Mouse (Mus musculus): ENCODE measurements around the gene Bud23. TPM values are rescaled to one million over a fixed set of nuclear protein-coding genes. Genes with fewer than 3 reads are reported as not detected.

The Bud23 gene
- total and polyA plus RNA-seq, 3 experiments, result 101 to 222 TPM; not detected in 1

GRCm38 (mm10) chr5:135034593-135034992 lies 30.2 kb downstream of the Bud23 start:
- no peaks in the 10 kb centered on the region for H3K27me3 ChIP-seq (ENCODE audit: control insufficient read depth in 1 of 2, insufficient read depth in 2 of 2, low read length in 2 of 2)
- H3K4me3 ChIP-seq (ENCODE audit: control insufficient read depth in 1 of 2, insufficient read depth in 1 of 2, low read depth in 2 of 2, low read length in 2 of 2), result no peak overlapping the region
- peak; percentile 47 to 66 (median 56) for TF ChIP-seq CTCF (IDR thresholded peaks at IDR 0.05 in 2 of 3, conservative IDR thresholded peaks at IDR 0.05 in 1 of 3; ENCODE audit: control insufficient read depth in 1 of 3, insufficient read depth in 1 of 3, low read depth in 2 of 3, low read length in 3 of 3, poor library complexity in 1 of 3, severe bottlenecking in 1 of 3)
- no peak for TF ChIP-seq MAZ (IDR thresholded peaks at IDR 0.05; ENCODE audit: low read depth, low read length)
- TF ChIP-seq TBP (IDR thresholded peaks at IDR 0.05; ENCODE audit: low read depth, low read length), result no peak
- DNase-seq (ENCODE audit: low read depth, low spot score), result peak; percentile 26
- H3K9me3 ChIP-seq (replicated peaks; ENCODE audit: insufficient read depth, low read length), result no peaks in the 10 kb centered on the region
- H3K36me3 ChIP-seq (ENCODE audit: control insufficient read depth in 1 of 2, insufficient read depth in 2 of 2, low read length in 2 of 2), result peaks cover 0 to 1% of the 10 kb centered on the region in 2 experiments; a peak in 2 of 4 replicates
- H3K27ac ChIP-seq (ENCODE audit: control insufficient read depth, low read depth, low read length), result no peak overlapping the region
- H3K79me2 ChIP-seq (ENCODE audit: control insufficient read depth, insufficient read depth, low read length, poor library complexity), result no peaks in the 10 kb centered on the region
- H3K9ac ChIP-seq (ENCODE audit: control insufficient read depth, low read depth, low read length, poor library complexity, severe bottlenecking), result no peak overlapping the region
- peaks cover 0 to under 1% of the 10 kb centered on the region in 2 experiments; a peak in 2 of 4 replicates for H3K4me1 ChIP-seq (ENCODE audit: control insufficient read depth in 1 of 2, insufficient read depth in 2 of 2, low read length in 2 of 2)

- DNase-seq (ENCODE audit: low read depth, low spot score), result no peak
- no peaks in the 10 kb centered on the region for H3K9me3 ChIP-seq (replicated peaks; ENCODE audit: insufficient read depth, low read length)
- H3K36me3 ChIP-seq (ENCODE audit: control insufficient read depth in 1 of 2, insufficient read depth in 2 of 2, low read length in 2 of 2), result peaks cover 0 to 8% of the 10 kb centered on the region in 2 experiments; a peak in 2 of 4 replicates
- no peak overlapping the region for H3K9ac ChIP-seq (ENCODE audit: control insufficient read depth, low read depth, low read length, poor library complexity, severe bottlenecking)
- TF ChIP-seq KAT2A (conservative IDR thresholded peaks at IDR 0.05; ENCODE audit: low read depth, low read length) (no peak), POLR2AphosphoS5 (IDR thresholded peaks at IDR 0.05; ENCODE audit: borderline replicate concordance, low read depth, low read length) (no peak), MEF2A (IDR thresholded peaks at IDR 0.05; ENCODE audit: extremely low read depth, insufficient replicate concordance, low read depth, low read length, poor library complexity, severe bottlenecking) (no peak), USF1 (IDR thresholded peaks at IDR 0.05; ENCODE audit: low read depth, low read length) (0 out of 2 replicates have a peak, but pooled peaks have one; percentile 20), POLR2AphosphoS2 (IDR thresholded peaks at IDR 0.05; ENCODE audit: low read length) (no peak)
- H3K4me3 ChIP-seq (ENCODE audit: control insufficient read depth in 1 of 2, insufficient read depth in 1 of 2, low read depth in 2 of 2, low read length in 2 of 2), result no peak overlapping the region
- H3K27ac ChIP-seq (ENCODE audit: control insufficient read depth, low read depth, low read length), result no peak overlapping the region
- H3K27me3 ChIP-seq (ENCODE audit: control insufficient read depth in 1 of 2, insufficient read depth in 2 of 2, low read length in 2 of 2), result no peaks in the 10 kb centered on the region
- H3K4me1 ChIP-seq (ENCODE audit: control insufficient read depth in 1 of 2, insufficient read depth in 2 of 2, low read length in 2 of 2), result peaks cover 2 to 12% of the 10 kb centered on the region in 2 experiments
- H3K79me2 ChIP-seq (ENCODE audit: control insufficient read depth, insufficient read depth, low read length, poor library complexity), result no peaks in the 10 kb centered on the region
Measured at GRCm38 (mm10) chr5:135032581-135032980, 32.2 kb downstream of the Bud23 start.

- H3K27ac ChIP-seq (ENCODE audit: control insufficient read depth, low read depth, low read length), result peak overlapping the region; percentile 57
- peak; percentile 90 for DNase-seq (ENCODE audit: low read depth, low spot score)
- H3K9me3 ChIP-seq (replicated peaks; ENCODE audit: insufficient read depth, low read length), result no peaks in the 10 kb centered on the region
- H3K9ac ChIP-seq (ENCODE audit: control insufficient read depth, low read depth, low read length, poor library complexity, severe bottlenecking), result peak overlapping the region; percentile 40; the same call in 1 of the 2 replicates
- H3K79me2 ChIP-seq (ENCODE audit: control insufficient read depth, insufficient read depth, low read length, poor library complexity), result no peaks in the 10 kb centered on the region
- peak overlapping the region in 1 of 2 experiments; percentile 42; a peak in 2 of 4 replicates for H3K4me3 ChIP-seq (ENCODE audit: control insufficient read depth in 1 of 2, insufficient read depth in 1 of 2, low read depth in 2 of 2, low read length in 2 of 2)
- peaks cover 0 to 20% of the 10 kb centered on the region in 2 experiments; a peak in 2 of 4 replicates for H3K36me3 ChIP-seq (ENCODE audit: control insufficient read depth in 1 of 2, insufficient read depth in 2 of 2, low read length in 2 of 2)
- peaks cover 12 to 31% of the 10 kb centered on the region in 2 experiments for H3K4me1 ChIP-seq (ENCODE audit: control insufficient read depth in 1 of 2, insufficient read depth in 2 of 2, low read length in 2 of 2)
- no peaks in the 10 kb centered on the region for H3K27me3 ChIP-seq (ENCODE audit: control insufficient read depth in 1 of 2, insufficient read depth in 2 of 2, low read length in 2 of 2)
- TF ChIP-seq MAX (IDR thresholded peaks at IDR 0.05; ENCODE audit: low read length) (no peak), GABPA (IDR thresholded peaks at IDR 0.05; ENCODE audit: low read depth, low read length) (no peak), POLR2AphosphoS5 (IDR thresholded peaks at IDR 0.05; ENCODE audit: borderline replicate concordance, low read depth, low read length) (no peak), POLR2AphosphoS2 (IDR thresholded peaks at IDR 0.05; ENCODE audit: low read length) (no peak), ZMIZ1 (IDR thresholded peaks at IDR 0.05; ENCODE audit: low read depth, low read length) (no peak), GATA1 (IDR thresholded peaks at IDR 0.05; ENCODE audit: low read depth, low read length) (peak; percentile 47; the same call in 1 of the 2 replicates), KAT2A (conservative IDR thresholded peaks at IDR 0.05; ENCODE audit: low read depth, low read length) (no peak), CHD2 (IDR thresholded peaks at IDR 0.05; ENCODE audit: low read length) (no peak), RAD21 (IDR thresholded peaks at IDR 0.05; ENCODE audit: low read depth, low read length) (no peak), MAZ (IDR thresholded peaks at IDR 0.05; ENCODE audit: low read depth, low read length) (0 out of 2 replicates have a peak, but pooled peaks have one; percentile 11), TAL1 (IDR thresholded peaks at IDR 0.05; ENCODE audit: low read length) (peak; percentile 40), ZNF384 (IDR thresholded peaks at IDR 0.05; ENCODE audit: low read depth, low read length) (no peak), ELF1 (IDR thresholded peaks at IDR 0.05; ENCODE audit: low read depth, low read length) (no peak), MXI1 (IDR thresholded peaks at IDR 0.05; ENCODE audit: low read depth, low read length) (0 out of 2 replicates have a peak, but pooled peaks have one; percentile 44), EP300 (IDR thresholded peaks at IDR 0.05; ENCODE audit: low read depth in 1 of 2, low read length in 2 of 2) (peak; percentile 62 to 85), ZKSCAN1 (IDR thresholded peaks at IDR 0.05; ENCODE audit: low read depth, low read length) (no peak), CHD1 (IDR thresholded peaks at IDR 0.05; ENCODE audit: low read depth, low read length) (no peak), NELFE (IDR thresholded peaks at IDR 0.05; ENCODE audit: low read depth, low read length) (no peak), BHLHE40 (IDR thresholded peaks at IDR 0.05; ENCODE audit: borderline replicate concordance, low read depth, low read length) (no peak; the same call in 1 of the 2 replicates)
Measured at GRCm38 (mm10) chr5:135029007-135029854, 35.5 kb downstream of the Bud23 start.
